Mouse (Mus musculus) liver, postnatal 0 days (tissue): Measurements from ENCODE around the gene Gm11236.
"Not testable (repeated sequence)": the region's sequence is repeated elsewhere in the genome, so short reads cannot be mapped to it uniquely, and the experiment has no call there.

ENCODE experiments used
- CTCF ChIP-seq: sonication (generic); IDR thresholded peaks from 2 replicates; pipeline ENCODE4 v1.5.1; 2016; ENCODE audit warnings: antibody characterized with exemption, low read depth
- EP300 ChIP-seq: IDR thresholded peaks from 2 replicates; pipeline ENCODE4 v1.6.1; 2016; ENCODE audit warnings: antibody characterized with exemption, low read depth, mild to moderate bottlenecking

DNA sequence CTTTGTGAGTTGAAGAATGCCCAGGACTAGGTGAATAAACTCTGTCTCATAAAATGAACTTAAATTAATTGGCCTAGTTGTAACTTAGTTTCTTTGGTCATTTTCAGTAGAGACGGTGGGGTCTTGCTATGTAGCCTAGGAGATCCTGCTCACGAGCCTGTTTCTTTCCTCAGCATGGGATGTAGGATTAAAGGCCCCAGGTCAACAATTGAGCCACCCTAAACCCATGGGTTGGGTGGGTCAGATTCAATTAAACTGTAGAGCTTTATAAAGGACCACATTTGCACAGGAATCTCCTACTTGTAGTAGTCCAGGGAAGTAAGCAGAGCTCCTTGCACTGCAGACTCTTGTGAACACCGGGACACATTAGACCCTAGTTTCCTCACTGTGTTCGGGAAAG, 45.3 kb downstream of the Gm11236 start, which contains the start of gene Gm428:
- not testable (repeated sequence) for TF ChIP-seq CTCF, EP300
